Mouse (Mus musculus): Measurements from ENCODE around the gene Akt1s1. TPM values are rescaled to one million over a fixed set of nuclear protein-coding genes. Genes with fewer than 3 reads are reported as not detected.
A peak's percentile ranks its signal among the peaks of the same experiment; 100 is the strongest.

The Akt1s1 gene
- polyA plus RNA-seq, 1 experiment from 2014 or later, result 108 TPM

- H3K9ac ChIP-seq, result no peak overlapping the region
- no peak overlapping the region for H3K4me3 ChIP-seq
- peak overlapping the region; percentile 67 for H3K27ac ChIP-seq (ENCODE audit: poor library complexity, severe bottlenecking)
- peak overlapping the region; percentile 49 for H3K4me2 ChIP-seq
- H3K4me1 ChIP-seq (replicated peaks), result peaks cover 47% of the 10 kb centered on the region
- peaks cover 19% of the 10 kb centered on the region for H3K36me3 ChIP-seq
- no peaks in the 10 kb centered on the region for H3K27me3 ChIP-seq (replicated peaks)
- WGBS, result 21% methylated on average over 8 of the region's 8 CpGs
- H3K9me3 ChIP-seq (replicated peaks), result no peaks in the 10 kb centered on the region
- ATAC-seq (ENCODE audit: insufficient number of reproducible peaks, low FRiP score), result no peak
Observed at GRCm38 (mm10) chr7:44893197-44893596, 44.4 kb downstream of the Akt1s1 start.

DNA sequence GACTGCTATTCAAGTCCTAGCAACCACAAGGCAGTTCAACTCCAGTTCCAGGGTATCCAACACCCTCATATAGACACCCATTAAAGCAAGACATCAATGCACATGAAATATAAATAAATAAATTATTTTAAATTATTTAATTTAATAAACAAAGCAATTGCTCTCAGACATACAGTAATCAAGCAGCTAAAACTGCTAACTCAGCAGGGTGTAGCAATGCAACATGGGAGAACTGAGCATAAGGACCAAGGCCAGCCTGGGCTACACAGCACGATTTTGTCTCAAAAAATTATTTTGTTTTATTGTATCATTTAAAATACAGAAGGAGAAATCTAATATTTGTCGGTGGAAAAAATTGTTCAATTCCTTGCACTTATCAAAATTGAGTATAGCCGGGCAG is 45.4 kb downstream of the Akt1s1 start:
- peaks cover 46% of the 10 kb centered on the region for H3K4me1 ChIP-seq (replicated peaks)
- no peak overlapping the region for H3K4me2 ChIP-seq

DNA sequence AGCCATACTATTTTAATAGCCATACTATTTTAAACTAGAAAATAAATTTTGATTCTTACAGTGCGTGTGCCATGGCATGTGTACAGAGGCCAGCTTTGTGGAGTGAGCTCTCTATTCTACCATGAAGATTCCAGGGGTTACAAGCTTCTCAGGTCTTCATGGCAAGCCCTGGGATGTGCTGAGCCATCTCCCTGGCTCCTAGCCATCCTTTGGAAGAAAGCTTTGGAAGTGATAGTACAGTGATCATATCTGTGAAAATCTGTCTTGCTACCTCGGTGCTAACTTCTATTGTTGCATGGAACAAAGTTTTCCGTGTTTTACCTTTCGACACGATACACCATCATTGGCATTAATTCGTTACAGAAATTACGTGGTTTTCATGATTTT is 46.4 kb downstream of the Akt1s1 start:
- Histone ChIP-seq H3K36me3 (peaks cover 24% of the 10 kb centered on the region), H3K4me1 (replicated peaks) (peaks cover 41% of the 10 kb centered on the region), H3K27me3 (replicated peaks) (no peaks in the 10 kb centered on the region), H3K4me2 (peak overlapping the region; percentile 77), H3K27ac (ENCODE audit: poor library complexity, severe bottlenecking) (no peak overlapping the region), H3K9me3 (replicated peaks) (no peaks in the 10 kb centered on the region), H3K4me3 (peak overlapping the region; percentile 65; the same call in 1 of the 2 replicates), H3K9ac (no peak overlapping the region)
- no peak for ATAC-seq (ENCODE audit: insufficient number of reproducible peaks, low FRiP score)
- WGBS, result 78% methylated on average over 7 of the region's 7 CpGs

More for the DNA sequence above, 45.4 kb downstream of the Akt1s1 start:
- no peak for ATAC-seq (ENCODE audit: insufficient number of reproducible peaks, low FRiP score)
- H3K4me3 ChIP-seq, result no peak overlapping the region
- H3K9me3 ChIP-seq (replicated peaks), result no peaks in the 10 kb centered on the region
- H3K27ac ChIP-seq (ENCODE audit: poor library complexity, severe bottlenecking), result no peak overlapping the region
- no peaks in the 10 kb centered on the region for H3K27me3 ChIP-seq (replicated peaks)
- WGBS, result 82% methylated on average over 3 of the region's 3 CpGs
- no peak overlapping the region for H3K9ac ChIP-seq
- peaks cover 18% of the 10 kb centered on the region for H3K36me3 ChIP-seq

- peak; percentile 55 for ATAC-seq (ENCODE audit: insufficient number of reproducible peaks, low FRiP score)
- peak within 1 kb of the TSS; percentile 77 for H3K4me2 ChIP-seq
Observed at GRCm38 (mm10) chr7:44895593-44896434, 47.0 kb downstream of the Akt1s1 start, which contains the start of gene Fuz. Fuz (plus strand) TSS chr7:44896079.

GRCm38 (mm10) chr7:44896499-44896898 is 47.7 kb downstream of the Akt1s1 start:
- H3K4me2 ChIP-seq, result peak overlapping the region; percentile 77
- no peak for ATAC-seq (ENCODE audit: insufficient number of reproducible peaks, low FRiP score)
- WGBS, result 38% methylated on average over 10 of the region's 10 CpGs
- peak overlapping the region; percentile 79 for H3K27ac ChIP-seq (ENCODE audit: poor library complexity, severe bottlenecking)
- H3K36me3 ChIP-seq, result peaks cover 30% of the 10 kb centered on the region
- peak overlapping the region; percentile 78 for H3K9ac ChIP-seq
- peak overlapping the region; percentile 65 for H3K4me3 ChIP-seq
- peaks cover 36% of the 10 kb centered on the region for H3K4me1 ChIP-seq (replicated peaks)
- no peaks in the 10 kb centered on the region for H3K9me3 ChIP-seq (replicated peaks)
- no peaks in the 10 kb centered on the region for H3K27me3 ChIP-seq (replicated peaks)

More at GRCm38 (mm10) chr7:44895593-44896434, 47.0 kb downstream of the Akt1s1 start, which contains the start of gene Fuz:
- Histone ChIP-seq H3K27ac (ENCODE audit: poor library complexity, severe bottlenecking) (peak within 1 kb of the TSS; percentile 79), H3K4me1 (replicated peaks) (peaks cover 36% of the 10 kb centered on the region), H3K36me3 (peaks cover 25% of the 10 kb centered on the region), H3K9me3 (replicated peaks) (no peaks in the 10 kb centered on the region), H3K9ac (peak within 1 kb of the TSS; percentile 78), H3K27me3 (replicated peaks) (no peaks in the 10 kb centered on the region), H3K4me3 (peak within 1 kb of the TSS; percentile 65)
- 3% methylated on average over 34 of the region's 34 CpGs for whole genome bisulfite sequencing

- H3K27me3 ChIP-seq (replicated peaks), result no peaks in the 10 kb centered on the region
- peaks cover 50% of the 10 kb centered on the region for H3K36me3 ChIP-seq
- WGBS, result 31% methylated on average over 19 of the region's 19 CpGs
- H3K4me3 ChIP-seq, result no peak overlapping the region
- H3K9me3 ChIP-seq (replicated peaks), result no peaks in the 10 kb centered on the region
- peaks cover 35% of the 10 kb centered on the region for H3K4me1 ChIP-seq (replicated peaks)
- no peak for ATAC-seq (ENCODE audit: insufficient number of reproducible peaks, low FRiP score)
- H3K4me2 ChIP-seq, result 0 out of 2 replicates have a peak overlapping the region, but pooled peaks have one; percentile 13
- no peak overlapping the region for H3K9ac ChIP-seq
- no peak overlapping the region for H3K27ac ChIP-seq (ENCODE audit: poor library complexity, severe bottlenecking)
Observed at GRCm38 (mm10) chr7:44898607-44899006, 49.8 kb downstream of the Akt1s1 start.

- Histone ChIP-seq H3K9ac (no peak overlapping the region), H3K27ac (ENCODE audit: poor library complexity, severe bottlenecking) (no peak overlapping the region), H3K4me2 (no peak overlapping the region; the same call in 1 of the 2 replicates), H3K4me3 (no peak overlapping the region), H3K36me3 (peaks cover 70% of the 10 kb centered on the region), H3K9me3 (replicated peaks) (no peaks in the 10 kb centered on the region), H3K4me1 (replicated peaks) (peaks cover 29% of the 10 kb centered on the region), H3K27me3 (replicated peaks) (no peaks in the 10 kb centered on the region)
- 89% methylated on average over 11 of the region's 11 CpGs for WGBS
- no peak for ATAC-seq (ENCODE audit: insufficient number of reproducible peaks, low FRiP score)
Observed at GRCm38 (mm10) chr7:44900632-44901031, 51.8 kb downstream of the Akt1s1 start.

DNA sequence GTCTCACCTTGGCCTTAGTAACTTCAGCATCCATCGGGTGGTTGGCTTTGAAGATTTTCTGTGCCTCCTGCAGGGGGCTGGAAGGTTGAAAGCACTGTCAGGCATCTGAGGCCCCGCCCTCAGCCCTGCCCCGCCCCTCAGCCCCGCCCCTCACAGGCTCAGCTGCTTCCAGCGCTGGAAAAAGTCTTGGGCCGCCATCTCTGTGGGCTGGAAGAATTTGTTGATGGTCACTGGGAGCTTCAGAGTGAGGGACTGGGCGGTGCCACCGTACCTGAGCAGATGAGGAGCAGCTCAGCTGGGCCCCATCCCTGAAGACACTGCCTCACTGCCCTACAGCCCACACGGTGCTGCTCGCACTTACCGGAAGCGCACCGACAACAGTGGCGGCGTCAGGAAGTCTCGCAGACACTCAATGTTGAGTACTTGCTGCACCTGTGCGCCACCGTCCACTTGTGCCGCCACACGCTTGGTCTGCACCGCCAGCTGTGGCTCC is 52.5 kb downstream of the Akt1s1 start:
- no peaks in the 10 kb centered on the region for H3K9me3 ChIP-seq (replicated peaks)
- H3K4me1 ChIP-seq (replicated peaks), result peaks cover 29% of the 10 kb centered on the region
- H3K9ac ChIP-seq, result no peak overlapping the region
- 20% methylated on average over 21 of the region's 21 CpGs for WGBS
- H3K36me3 ChIP-seq, result peaks cover 77% of the 10 kb centered on the region
- no peaks in the 10 kb centered on the region for H3K27me3 ChIP-seq (replicated peaks)
- peak overlapping the region; percentile 47; the same call in 1 of the 2 replicates for H3K27ac ChIP-seq (ENCODE audit: poor library complexity, severe bottlenecking)
- H3K4me3 ChIP-seq, result peak overlapping the region; percentile 28
- ATAC-seq (ENCODE audit: insufficient number of reproducible peaks, low FRiP score), result peak; percentile 49
- peak overlapping the region; percentile 63 for H3K4me2 ChIP-seq

MicroRNAs encoded within 50 kb of the gene (microRNA counts, 519-probe panel; counts per million panel counts)
- not detected for microRNA mmu-miR-707

Small RNAs within 50 kb of the gene (microRNA-seq; reads per million reads assigned to microRNA genes)
- gene Mir707, result not detected

Other genes with a start within 250 kb of the Akt1s1 start
- 0.59 and 1.0 TPM in 2 replicates for gene Myh14, start 178.1 kb upstream of the Akt1s1 start, polyA plus RNA-seq (2016; fragmentation: Nextera tagmentation; extraction: Ambion mirVana)
- not detected in 2 replicates for gene Izumo2, start 140.2 kb upstream of the Akt1s1 start, polyA plus RNA-seq (2016; fragmentation: Nextera tagmentation; extraction: Ambion mirVana)
- 29.4 and 32.2 TPM in 2 replicates for gene Vrk3, start 100.6 kb upstream of the Akt1s1 start, polyA plus RNA-seq (2016; fragmentation: Nextera tagmentation; extraction: Ambion mirVana)
- 0.78 and 0.98 TPM in 2 replicates for gene Zfp473, start 97.9 kb upstream of the Akt1s1 start, polyA plus RNA-seq (2016; fragmentation: Nextera tagmentation; extraction: Ambion mirVana)
- gene Nup62, start 32.9 kb upstream of the Akt1s1 start, polyA plus RNA-seq (2016; fragmentation: Nextera tagmentation; extraction: Ambion mirVana), result 90.9 and 93.3 TPM in 2 replicates
- 0.78 and 1.1 TPM in 2 replicates for gene Il4i1, start 32.6 kb upstream of the Akt1s1 start, polyA plus RNA-seq (2016; fragmentation: Nextera tagmentation; extraction: Ambion mirVana)
- 2.6 and 2.7 TPM in 2 replicates for gene Atf5, start 32.3 kb upstream of the Akt1s1 start, polyA plus RNA-seq (2016; fragmentation: Nextera tagmentation; extraction: Ambion mirVana)
- gene Tbc1d17, start 88 bp downstream of the Akt1s1 start, polyA plus RNA-seq (2016; fragmentation: Nextera tagmentation; extraction: Ambion mirVana), result 60.0 and 61.2 TPM in 2 replicates
- 23.3 and 27.0 TPM in 2 replicates for gene Pnkp, start 8.1 kb downstream of the Akt1s1 start, polyA plus RNA-seq (2016; fragmentation: Nextera tagmentation; extraction: Ambion mirVana)
- gene Ptov1, start 20.8 kb downstream of the Akt1s1 start, polyA plus RNA-seq (2016; fragmentation: Nextera tagmentation; extraction: Ambion mirVana), result 308 and 321 TPM in 2 replicates
- gene Med25, start 43.7 kb downstream of the Akt1s1 start, polyA plus RNA-seq (2016; fragmentation: Nextera tagmentation; extraction: Ambion mirVana), result 76.8 and 81.2 TPM in 2 replicates
- 12.0 and 12.6 TPM in 2 replicates for gene Fuz, start 47.1 kb downstream of the Akt1s1 start, polyA plus RNA-seq (2016; fragmentation: Nextera tagmentation; extraction: Ambion mirVana)
- 74.5 and 77.2 TPM in 2 replicates for gene Ap2a1, start 80.5 kb downstream of the Akt1s1 start, polyA plus RNA-seq (2016; fragmentation: Nextera tagmentation; extraction: Ambion mirVana)
- 0.19 TPM in 1 of 2 replicates, not detected in the other for gene Tsks, start 94.2 kb downstream of the Akt1s1 start, polyA plus RNA-seq (2016; fragmentation: Nextera tagmentation; extraction: Ambion mirVana)
- gene Cpt1c, start 125.9 kb downstream of the Akt1s1 start, polyA plus RNA-seq (2016; fragmentation: Nextera tagmentation; extraction: Ambion mirVana), result 10.7 and 11.5 TPM in 2 replicates
- gene Prmt1, start 137.6 kb downstream of the Akt1s1 start, polyA plus RNA-seq (2016; fragmentation: Nextera tagmentation; extraction: Ambion mirVana), result 377 and 394 TPM in 2 replicates
- 59.5 and 60.8 TPM in 2 replicates for gene Irf3, start 148.7 kb downstream of the Akt1s1 start, polyA plus RNA-seq (2016; fragmentation: Nextera tagmentation; extraction: Ambion mirVana)
- gene Bcl2l12, start 149.7 kb downstream of the Akt1s1 start, polyA plus RNA-seq (2016; fragmentation: Nextera tagmentation; extraction: Ambion mirVana), result 42.1 and 42.5 TPM in 2 replicates
- gene Scaf1, start 167.4 kb downstream of the Akt1s1 start, polyA plus RNA-seq (2016; fragmentation: Nextera tagmentation; extraction: Ambion mirVana), result 37.0 and 41.2 TPM in 2 replicates
- gene Rras, start 169.0 kb downstream of the Akt1s1 start, polyA plus RNA-seq (2016; fragmentation: Nextera tagmentation; extraction: Ambion mirVana), result 79.3 and 79.4 TPM in 2 replicates
- gene Prr12, start 203.9 kb downstream of the Akt1s1 start, polyA plus RNA-seq (2016; fragmentation: Nextera tagmentation; extraction: Ambion mirVana), result 7.1 and 7.2 TPM in 2 replicates
- 43.3 and 45.7 TPM in 2 replicates for gene Nosip, start 213.4 kb downstream of the Akt1s1 start, polyA plus RNA-seq (2016; fragmentation: Nextera tagmentation; extraction: Ambion mirVana)
- gene Prrg2, start 213.7 kb downstream of the Akt1s1 start, polyA plus RNA-seq (2016; fragmentation: Nextera tagmentation; extraction: Ambion mirVana), result 13.6 and 14.0 TPM in 2 replicates
- gene Rcn3, start 243.2 kb downstream of the Akt1s1 start, polyA plus RNA-seq (2016; fragmentation: Nextera tagmentation; extraction: Ambion mirVana), result 290 and 291 TPM in 2 replicates

All from heart, embryonic 12.5 days (tissue).